Mouse (Mus musculus) T-cell, adult 2 months (primary cell): ENCODE measurements around the gene Ppp1r9b.
A peak's percentile ranks its signal among the peaks of the same experiment; 100 is the strongest.

Source experiments
- DNase-seq: peaks from one replicate; pipeline ENCODE4 v3.0.0; 2022; ENCODE audit warnings: low spot score

Ppp1r9b gene

DNA sequence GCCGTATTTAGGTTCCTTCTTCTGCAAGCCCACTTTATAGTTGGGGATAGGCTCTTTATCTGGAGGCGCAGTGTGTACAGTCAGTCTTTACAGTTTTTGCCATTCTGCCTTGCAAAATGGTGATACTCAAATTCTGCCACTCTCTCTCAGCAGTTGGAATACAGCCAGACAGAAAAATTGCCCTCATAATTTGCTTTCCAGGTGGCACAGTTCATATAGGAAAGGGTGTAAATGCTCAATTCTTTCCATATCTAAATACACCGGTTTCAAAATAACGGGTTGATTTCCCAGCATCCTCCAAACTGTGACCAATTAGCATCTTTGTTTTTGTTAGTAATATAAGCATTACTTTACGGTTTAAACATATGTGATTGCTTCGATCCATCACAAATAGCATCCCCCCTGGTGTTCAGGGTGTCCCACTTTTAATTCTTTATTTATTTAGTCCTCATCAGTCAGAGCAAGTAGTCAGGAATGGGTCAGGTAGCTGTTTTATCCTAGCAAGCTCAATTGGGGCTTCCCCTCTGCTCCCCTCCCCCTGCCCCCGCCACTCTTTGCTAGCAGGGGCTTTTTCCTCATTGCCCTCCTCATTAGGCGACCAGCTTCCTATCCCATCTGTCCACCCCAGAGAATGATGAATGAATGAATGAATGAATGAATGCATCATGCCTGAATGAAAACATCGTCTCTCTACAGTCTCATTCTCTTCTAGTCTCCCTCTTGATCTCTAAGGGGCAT, 12.5 kb upstream of the Ppp1r9b start:
- DNase-seq: no peak

- DNase-seq: peak; percentile 93
Measured at GRCm38 (mm10) chr11:94978947-94979346, 11.9 kb upstream of the Ppp1r9b start.

DNA sequence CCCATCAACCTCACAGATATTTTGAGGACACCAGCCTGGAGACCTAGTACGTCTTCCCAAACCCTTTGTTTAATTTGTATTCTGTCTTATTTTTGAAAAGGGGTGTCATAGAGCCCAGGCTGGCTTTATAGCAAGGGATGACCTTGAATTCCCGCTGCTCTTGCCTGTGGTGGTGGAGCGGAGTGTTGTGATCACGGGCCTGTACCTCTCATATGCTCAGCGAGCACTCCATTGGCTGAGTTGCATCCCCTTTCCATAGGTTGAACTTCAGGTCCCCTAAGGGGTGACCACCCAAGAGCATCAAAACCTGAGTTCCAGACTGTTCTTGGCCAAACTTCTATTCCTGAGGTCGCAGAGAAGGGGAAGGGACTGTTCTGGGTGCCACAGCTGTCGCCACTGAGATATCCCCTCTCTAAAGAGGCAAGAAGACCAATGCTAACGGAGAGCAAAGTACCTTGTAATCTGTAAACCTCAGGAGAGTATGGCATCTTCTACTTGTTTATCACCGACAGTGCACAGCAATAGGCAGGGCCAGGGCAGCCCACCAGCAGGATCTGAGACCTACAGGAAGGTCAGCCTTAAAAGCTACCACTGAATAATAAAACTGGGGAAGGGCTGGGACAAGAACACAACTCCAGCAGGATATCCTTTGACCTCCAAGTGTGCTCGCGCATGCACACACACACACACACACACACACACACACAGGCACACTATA, 11.2 kb upstream of the Ppp1r9b start:
- no peak for DNase-seq

- DNase-seq: no peak
Measured at GRCm38 (mm10) chr11:94985140-94985539, 5.7 kb upstream of the Ppp1r9b start.

DNA sequence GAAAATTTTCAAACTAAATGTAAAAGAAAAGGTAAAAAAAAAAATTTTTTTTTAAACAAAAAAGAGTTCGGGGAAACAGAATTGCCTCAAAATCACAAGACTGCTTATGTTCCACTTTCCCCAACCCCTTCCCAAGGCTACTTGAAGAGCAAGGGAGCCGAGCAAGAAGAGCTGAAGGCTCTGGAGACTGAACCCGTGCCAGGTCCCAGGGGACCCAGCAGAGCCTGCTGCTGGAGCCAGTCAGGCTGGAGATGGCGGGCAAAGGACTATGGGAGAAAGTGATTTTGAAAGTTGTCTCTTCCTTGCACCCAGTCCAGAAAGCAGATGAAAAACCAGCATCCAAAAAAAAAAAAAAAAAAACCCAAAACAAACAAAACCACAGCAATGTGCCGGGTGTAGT, 5.0 kb upstream of the Ppp1r9b start:
- no peak for DNase-seq

- DNase-seq: no peak
Measured at GRCm38 (mm10) chr11:94986435-94986834, 4.4 kb upstream of the Ppp1r9b start.

GRCm38 (mm10) chr11:94987341-94987740, 3.5 kb upstream of the Ppp1r9b start:
- DNase-seq: no peak

GRCm38 (mm10) chr11:94987851-94988250, 3.0 kb upstream of the Ppp1r9b start:
- DNase-seq: no peak

GRCm38 (mm10) chr11:94988780-94989561, 1.9 kb upstream of the Ppp1r9b start:
- no peak for DNase-seq

GRCm38 (mm10) chr11:94989562-94990017, 1.2 kb upstream of the Ppp1r9b start:
- DNase-seq: peak; percentile 69

DNA sequence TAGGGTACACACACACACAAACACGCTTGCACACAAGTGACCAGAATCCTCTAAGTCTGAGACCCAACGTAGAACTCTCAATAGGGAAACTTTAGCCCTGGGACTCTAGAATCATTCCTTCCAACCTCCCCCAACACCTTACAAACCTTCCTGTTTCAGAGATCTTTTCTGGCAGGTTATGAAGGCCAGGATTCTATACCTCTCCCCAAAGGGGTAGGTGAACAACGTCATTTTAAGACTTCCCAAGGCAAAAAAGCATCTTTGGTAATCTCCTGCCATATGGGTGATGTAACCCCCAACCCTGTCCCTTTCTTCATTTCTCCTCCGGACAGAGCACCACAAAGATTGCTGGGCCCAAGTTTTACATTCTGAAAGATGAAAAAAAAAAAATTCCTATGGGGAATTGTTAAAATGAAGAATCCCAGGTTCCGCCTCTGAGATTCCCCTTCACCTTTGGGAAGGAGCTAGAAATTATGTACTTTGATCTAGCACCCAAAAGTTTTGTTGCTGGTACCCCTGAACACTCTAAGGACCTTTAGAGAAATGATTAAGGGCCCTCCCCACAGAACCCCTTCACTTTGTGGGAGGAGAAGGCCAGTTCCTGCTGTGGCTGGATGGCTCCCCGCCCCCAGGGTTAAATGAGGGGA, 610 bp upstream of the Ppp1r9b start:
- no peak for DNase-seq

DNA sequence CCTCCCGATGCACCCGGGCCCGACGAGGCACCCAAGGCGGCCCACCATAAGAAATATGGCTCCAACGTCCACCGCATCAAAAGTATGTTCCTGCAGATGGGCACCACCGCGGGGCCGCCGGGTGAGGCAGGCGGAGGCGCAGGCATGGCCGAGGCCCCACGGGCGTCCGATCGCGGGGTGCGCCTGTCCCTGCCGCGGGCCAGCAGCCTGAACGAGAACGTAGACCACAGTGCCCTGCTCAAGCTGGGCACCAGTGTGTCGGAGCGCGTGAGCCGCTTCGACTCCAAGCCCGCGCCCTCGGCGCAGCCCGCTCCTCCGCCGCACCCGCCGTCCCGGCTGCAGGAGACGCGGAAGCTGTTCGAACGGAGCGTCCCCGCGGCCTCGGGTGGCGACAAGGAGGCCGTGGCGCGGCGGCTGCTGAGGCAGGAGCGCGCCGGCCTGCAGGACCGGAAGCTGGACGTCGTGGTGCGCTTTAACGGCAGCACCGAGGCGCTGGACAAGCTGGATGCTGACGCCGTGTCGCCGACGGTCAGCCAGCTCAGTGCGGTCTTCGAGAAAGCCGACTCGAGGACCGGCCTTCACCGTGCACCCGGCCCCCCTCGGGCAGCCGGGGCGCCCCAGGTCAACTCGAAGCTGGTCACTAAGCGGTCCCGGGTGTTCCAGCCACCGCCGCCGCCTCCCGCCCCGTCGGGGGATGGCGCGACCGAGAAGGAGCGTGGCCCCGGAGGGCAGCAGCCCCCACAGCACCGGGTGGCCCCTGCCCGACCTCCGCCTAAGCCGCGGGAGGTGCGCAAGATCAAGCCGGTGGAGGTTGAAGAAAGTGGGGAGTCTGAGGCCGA, 1.0 kb downstream of the Ppp1r9b start:
- DNase-seq: peak; percentile 41

DNA sequence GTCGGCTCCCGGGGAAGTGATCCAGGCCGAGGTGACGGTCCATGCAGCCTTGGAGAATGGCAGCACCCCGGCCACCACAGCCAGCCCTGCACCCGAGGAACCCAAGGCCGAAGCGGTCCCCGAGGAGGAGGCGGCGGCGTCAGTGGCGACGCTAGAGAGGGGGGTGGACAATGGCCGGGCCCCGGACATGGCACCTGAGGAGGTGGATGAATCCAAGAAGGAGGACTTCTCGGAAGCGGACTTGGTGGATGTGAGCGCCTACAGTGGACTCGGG, 1.6 kb downstream of the Ppp1r9b start:
- no peak for DNase-seq

DNA sequence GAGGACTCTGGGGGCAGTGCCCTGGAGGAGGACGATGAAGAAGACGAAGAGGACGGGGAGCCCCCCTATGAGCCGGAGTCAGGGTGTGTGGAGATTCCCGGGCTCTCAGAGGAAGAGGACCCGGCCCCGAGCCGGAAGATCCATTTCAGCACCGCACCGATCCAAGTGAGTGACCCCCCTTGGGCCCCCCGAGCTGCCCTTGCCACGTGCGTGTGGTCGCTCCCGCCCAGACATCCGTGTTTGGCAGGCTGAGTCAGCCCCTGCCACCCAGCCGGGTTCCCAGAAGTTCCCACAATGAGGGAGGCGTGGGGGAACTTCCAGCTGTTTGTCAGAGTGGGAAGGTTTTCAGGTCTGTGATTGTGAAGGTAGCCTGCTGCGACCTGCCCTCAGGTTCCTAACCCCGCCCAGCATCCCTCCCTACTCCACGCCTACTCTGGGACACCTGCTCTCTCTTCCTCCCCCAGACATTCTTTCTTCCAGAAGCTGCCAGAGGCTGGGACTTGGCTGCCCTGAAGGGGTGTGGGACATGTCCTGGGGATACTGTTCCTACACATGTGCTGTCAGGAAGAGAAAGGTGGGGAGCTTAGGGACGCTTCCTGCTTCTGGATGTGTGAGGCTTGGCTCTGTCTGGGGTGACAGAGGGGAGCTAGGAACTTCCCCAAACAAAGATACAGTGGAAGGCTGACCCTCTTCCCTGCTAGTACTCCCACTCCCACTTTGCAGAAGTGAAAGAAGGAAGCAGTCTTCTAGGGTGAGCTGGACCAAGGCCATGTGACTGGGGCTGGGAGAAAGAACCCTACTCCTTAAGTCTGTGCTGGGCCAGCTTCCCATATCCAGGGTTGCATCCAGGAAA, 2.1 kb downstream of the Ppp1r9b start:
- DNase-seq: peak; percentile 21

DNA sequence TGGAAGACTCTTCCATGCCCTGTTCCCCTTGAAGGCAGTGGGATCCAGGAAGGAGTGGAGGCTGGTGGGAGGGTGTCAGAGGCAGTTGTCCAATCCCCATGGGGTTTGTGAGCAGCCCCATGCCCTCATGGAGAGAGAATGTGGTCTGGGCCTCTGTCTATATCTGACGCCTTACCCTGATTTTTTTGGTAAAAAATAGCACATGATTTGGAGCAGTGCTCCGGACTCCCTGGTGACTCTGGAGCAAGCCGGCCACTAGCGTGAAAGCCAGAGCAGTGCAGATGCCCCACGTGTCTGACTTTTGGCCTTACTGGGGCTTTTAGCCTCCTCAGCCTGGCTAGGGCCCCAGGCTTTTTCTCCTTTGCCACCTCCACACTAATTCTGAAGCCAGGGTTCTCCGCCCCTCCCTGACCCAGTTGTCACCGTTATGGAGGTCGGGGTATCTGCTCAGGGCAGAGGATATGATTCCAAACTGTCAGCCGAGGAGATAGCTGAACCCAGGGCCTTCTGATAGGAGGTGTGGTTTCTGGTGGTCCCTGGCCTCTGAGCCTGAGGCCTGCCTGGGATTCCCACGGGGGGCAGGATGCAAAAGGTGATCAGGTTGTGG, 3.5 kb downstream of the Ppp1r9b start:
- DNase-seq: no peak

GRCm38 (mm10) chr11:94994947-94995772, 4.3 kb downstream of the Ppp1r9b start:
- DNase-seq: no peak

DNA sequence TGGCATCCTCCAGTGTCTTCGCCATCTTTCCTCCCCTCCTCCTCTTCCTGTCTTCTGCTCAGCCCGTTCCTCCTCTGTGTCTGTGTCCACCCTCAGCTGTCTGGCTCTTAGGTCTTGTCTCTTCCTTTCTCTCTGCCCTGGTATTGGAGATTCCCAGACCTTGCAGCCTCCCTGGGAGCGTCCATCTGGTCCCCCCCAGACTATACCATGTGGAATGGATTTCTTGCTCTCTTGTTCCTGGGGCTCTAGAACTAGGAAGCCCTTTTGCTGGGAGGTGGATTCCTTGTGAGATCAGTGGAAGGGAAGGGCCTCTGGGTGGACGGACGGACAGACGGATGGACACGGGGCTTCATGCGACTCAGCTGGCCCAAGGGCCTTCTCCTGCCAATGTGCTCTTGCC, 5.3 kb downstream of the Ppp1r9b start:
- DNase-seq: no peak

- no peak for DNase-seq
Measured at GRCm38 (mm10) chr11:94996984-94997383, 6.1 kb downstream of the Ppp1r9b start.

DNA sequence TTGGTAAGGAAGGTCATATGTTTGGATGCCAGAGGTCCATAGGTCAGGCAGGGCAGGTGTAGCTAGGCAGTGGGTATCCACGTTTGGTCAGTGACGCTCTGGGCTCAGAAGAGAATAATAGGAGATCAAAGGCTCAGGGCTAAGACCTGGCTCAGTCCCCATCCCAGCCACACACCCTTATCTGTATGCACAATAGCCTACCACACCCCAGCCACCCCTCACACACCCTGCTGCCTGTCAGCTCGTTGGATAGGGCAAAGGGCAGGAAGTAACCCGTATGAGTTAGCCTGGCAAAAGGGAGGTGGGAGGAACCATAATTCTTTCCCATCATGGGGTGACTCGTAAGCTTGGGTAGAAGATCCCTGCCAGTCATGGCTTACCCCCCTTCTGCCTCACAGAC, 6.8 kb downstream of the Ppp1r9b start:
- DNase-seq: no peak
